Mouse (Mus musculus) CH12.LX (cell line): Measurements from ENCODE around the gene Lifr. TPM values are rescaled to one million over a fixed set of nuclear protein-coding genes. Genes with fewer than 3 reads are reported as not detected.

Source experiments
- DNase-seq: peaks from one replicate; pipeline ENCODE4 v3.0.0-alpha.2; 2013; ENCODE audit errors: extremely low read depth
- H3K27ac ChIP-seq: 2 replicates; pipeline ENCODE4 v1.5.1; 2012; ENCODE audit warnings: low read depth, mild to moderate bottlenecking, control low read depth, moderate library complexity; ENCODE audit not compliant: insufficient read depth
- H3K27me3 ChIP-seq: replicated peaks from 2 replicates; pipeline ENCODE3; 2012; ENCODE audit warnings: inconsistent platforms
- H3K36me3 ChIP-seq, 2 experiments: replicated peaks in 1 of 2; 2 replicates each; pipeline versions ENCODE3 to v1.6.1; 2012; ENCODE audit warnings: inconsistent platforms in 1 of 2, low read length in 1 of 2, mild to moderate bottlenecking in 1 of 2, mixed read lengths in 1 of 2, moderate library complexity in 1 of 2; ENCODE audit not compliant: control insufficient read depth in 1 of 2, insufficient read depth in 1 of 2
- H3K4me1 ChIP-seq, 2 experiments: 2 replicates each; pipeline ENCODE4 v1.6.1; 2012; ENCODE audit warnings: inconsistent platforms in 1 of 2, moderate library complexity in 1 of 2; ENCODE audit not compliant: insufficient read depth in 2 of 2, control insufficient read depth in 1 of 2
- H3K4me2 ChIP-seq: 2 replicates; pipeline ENCODE4 v1.6.1; 2012; ENCODE audit warnings: low read depth, mild to moderate bottlenecking, control low read depth; ENCODE audit not compliant: poor library complexity, insufficient read depth, severe bottlenecking
- H3K4me3 ChIP-seq, 3 experiments: fragments of 150-350 bp in 1 of 3; sonication (generic) in 1 of 3; replicated peaks in 1 of 3; 2 replicates each; pipeline versions ENCODE3 to v1.5.1; 2011 to 2012; ENCODE audit warnings: low read depth in 2 of 3, low read length in 2 of 3, mild to moderate bottlenecking in 2 of 3, moderate library complexity in 2 of 3, control low read depth in 1 of 3, improper control_type of control experiment in 1 of 3, inconsistent platforms in 1 of 3, mixed read lengths in 1 of 3; ENCODE audit not compliant: poor library complexity in 1 of 3
- H3K79me2 ChIP-seq: replicated peaks from 2 replicates; pipeline ENCODE4 v1.6.1; 2012; ENCODE audit warnings: mild to moderate bottlenecking, moderate library complexity; ENCODE audit not compliant: control insufficient read depth, poor library complexity, insufficient read depth, severe bottlenecking; ENCODE audit errors: extremely low read depth
- H3K9ac ChIP-seq: 2 replicates; pipeline ENCODE4 v1.6.1; 2012; ENCODE audit warnings: low read depth, mild to moderate bottlenecking, control low read depth, moderate library complexity; ENCODE audit not compliant: insufficient read depth
- H3K9me3 ChIP-seq: replicated peaks from 2 replicates; pipeline ENCODE3; 2012; ENCODE audit warnings: low read length, inconsistent platforms, mixed read lengths
- E2F4 ChIP-seq: IDR thresholded peaks from 2 replicates; pipeline ENCODE4 v1.6.1; 2011; ENCODE audit warnings: low read depth, low read length, improper control_type of control experiment; ENCODE audit not compliant: insufficient replicate concordance
- EP300 ChIP-seq: IDR thresholded peaks from 2 replicates; pipeline ENCODE4 v1.6.1; 2011; ENCODE audit warnings: low read length, improper control_type of control experiment
- ETS1 ChIP-seq: conservative IDR thresholded peaks from 2 replicates; pipeline ENCODE4 v1.6.1; 2012; ENCODE audit warnings: low read depth, mild to moderate bottlenecking, inconsistent platforms, low read length, improper control_type of control experiment, moderate library complexity
- GABPA ChIP-seq: IDR thresholded peaks from 2 replicates; pipeline ENCODE4 v1.6.1; 2012; ENCODE audit warnings: low read depth, low read length, improper control_type of control experiment, inconsistent platforms; ENCODE audit not compliant: insufficient replicate concordance
- HCFC1 ChIP-seq: IDR thresholded peaks from 2 replicates; pipeline ENCODE4 v1.6.1; 2012; ENCODE audit warnings: low read depth, mild to moderate bottlenecking, inconsistent platforms, low read length, improper control_type of control experiment
- IRF4 ChIP-seq: IDR thresholded peaks from 2 replicates; pipeline ENCODE4 v1.6.1; 2014; ENCODE audit warnings: low read depth, mild to moderate bottlenecking, inconsistent platforms, low read length, improper control_type of control experiment
- KAT2A ChIP-seq: IDR thresholded peaks from 2 replicates; pipeline ENCODE4 v1.6.1; 2012; ENCODE audit warnings: low read length, improper control_type of control experiment, inconsistent platforms; ENCODE audit not compliant: insufficient replicate concordance
- MAFK ChIP-seq: IDR thresholded peaks from 2 replicates; pipeline ENCODE4 v1.6.1; 2011; ENCODE audit warnings: low read length, improper control_type of control experiment; ENCODE audit not compliant: insufficient replicate concordance
- NELFE ChIP-seq: IDR thresholded peaks from 2 replicates; pipeline ENCODE4 v1.6.1; 2011; ENCODE audit warnings: low read depth, low read length, improper control_type of control experiment
- PAX5 ChIP-seq: IDR thresholded peaks from 2 replicates; pipeline ENCODE4 v1.6.1; 2012; ENCODE audit warnings: low read length, inconsistent platforms, mixed read lengths
- RCOR1 ChIP-seq: conservative IDR thresholded peaks from 2 replicates; pipeline ENCODE4 v1.6.1; 2012; ENCODE audit warnings: low read depth, mild to moderate bottlenecking, inconsistent platforms, low read length, improper control_type of control experiment
- SMC3 ChIP-seq: IDR thresholded peaks from 2 replicates; pipeline ENCODE4 v1.6.1; 2011; ENCODE audit warnings: low read depth, low read length, improper control_type of control experiment
- TBP ChIP-seq: conservative IDR thresholded peaks from 2 replicates; pipeline ENCODE4 v1.6.1; 2011; ENCODE audit warnings: low read depth, low read length, improper control_type of control experiment
- UBTF ChIP-seq: IDR thresholded peaks from 2 replicates; pipeline ENCODE4 v1.6.1; 2012; ENCODE audit warnings: low read depth, mild to moderate bottlenecking, inconsistent platforms, low read length, improper control_type of control experiment, moderate library complexity
- ZC3H11A ChIP-seq: IDR thresholded peaks from 2 replicates; pipeline ENCODE4 v1.6.1; 2012; ENCODE audit warnings: low read depth, mild to moderate bottlenecking, inconsistent platforms, low read length, improper control_type of control experiment
- ZKSCAN1 ChIP-seq: IDR thresholded peaks from 2 replicates; pipeline ENCODE4 v1.6.1; 2012; ENCODE audit warnings: low read depth, inconsistent platforms, low read length, improper control_type of control experiment, borderline replicate concordance
- dilution Hi-C: fragments of 300-500 bp; cut with MboI; formaldehyde crosslinking; loops from 2 replicates; pipeline ENCODE4 v1.14.3; 2020; ENCODE audit warnings: low sequenced_read_pairs; ENCODE audit not compliant: extremely low pct_unique_long_range_greater_than_20kb, extremely low pct_ligation_motif_present
- in situ Hi-C: fragments of 300-500 bp; cut with MboI; formaldehyde crosslinking; loops from 3 replicates; pipeline ENCODE4 v1.14.3; 2019; ENCODE audit warnings: low sequenced_read_pairs, low pct_ligation_motif_present, low pct_unique_long_range_greater_than_20kb, mixed read lengths
- polyA plus RNA-seq: library from polyadenylated mRNA; unstranded; fragments of >175 nt; gene quantifications from 2 replicates; pipeline ENCODE4 v1.2.1, GENCODE M21; 2012; ENCODE audit warnings: low read depth; ENCODE audit not compliant: insufficient read length
- total RNA-seq, 2 experiments: library from RNA; depleted of rRNA; stranded (reverse); fragments of 300-350 nt in 1 of 2; fragments of >200 nt in 1 of 2; gene quantifications; 2 replicates each; pipeline ENCODE4 v1.2.3; 2012 to 2014

The Lifr gene
- total and polyA plus RNA-seq, 3 experiments: 0.03 TPM; not detected in 2

GRCm38 (mm10) chr15:7197652-7198445 lies 107.4 kb downstream of the Lifr start:
- H3K9ac ChIP-seq: no peak overlapping the region
- no peak overlapping the region for H3K27ac ChIP-seq
- H3K4me2 ChIP-seq: no peak overlapping the region
- H3K4me3 ChIP-seq: no peak overlapping the region
- H3K4me1 ChIP-seq: no peaks in the 10 kb centered on the region
- dilution Hi-C loops: no loop called here
- H3K36me3 ChIP-seq: no peaks in the 10 kb centered on the region
- H3K27me3 ChIP-seq: peaks cover 90% of the 10 kb centered on the region
- in situ Hi-C loops: no loop called here
- TF ChIP-seq PAX5: no peak
- no peak for TF ChIP-seq IRF4
- no peak for TF ChIP-seq E2F4
- no peak for TF ChIP-seq ZC3H11A
- TF ChIP-seq GABPA: no peak
- TF ChIP-seq TBP: no peak
- no peak for TF ChIP-seq HCFC1
- no peak for TF ChIP-seq MAFK
- no peak for TF ChIP-seq NELFE
- no peak for TF ChIP-seq SMC3
- TF ChIP-seq ETS1: no peak
- no peak for TF ChIP-seq ZKSCAN1
- TF ChIP-seq EP300: no peak
- TF ChIP-seq UBTF: no peak
- H3K9me3 ChIP-seq: no peaks in the 10 kb centered on the region
- DNase-seq: no peak
- H3K79me2 ChIP-seq: no peaks in the 10 kb centered on the region

DNA sequence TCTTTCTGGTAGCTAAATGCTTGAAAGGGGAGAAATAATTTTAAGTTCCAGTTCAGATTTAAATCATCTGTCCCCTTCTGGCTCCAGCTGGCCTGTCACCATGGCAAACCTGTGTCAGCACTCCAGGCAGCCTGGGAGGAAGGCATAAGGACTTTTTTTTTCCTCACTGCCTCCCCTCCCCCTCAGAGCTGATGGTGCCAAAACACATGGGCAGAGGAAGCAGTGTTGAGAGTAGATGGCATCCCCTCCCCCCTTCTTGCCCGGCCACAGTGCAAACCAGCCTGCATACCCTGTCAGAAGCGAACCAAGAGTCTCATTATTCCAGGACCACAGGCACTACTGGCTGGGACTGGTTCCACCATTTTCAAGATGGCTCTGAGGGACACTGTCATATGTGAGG lies 108.4 kb downstream of the Lifr start:
- no peak overlapping the region for H3K9ac ChIP-seq
- H3K36me3 ChIP-seq: no peaks in the 10 kb centered on the region
- no peaks in the 10 kb centered on the region for H3K4me1 ChIP-seq
- no peak overlapping the region for H3K4me2 ChIP-seq
- H3K79me2 ChIP-seq: no peaks in the 10 kb centered on the region
- H3K27me3 ChIP-seq: peaks cover 92% of the 10 kb centered on the region
- H3K27ac ChIP-seq: no peak overlapping the region
- no peak for DNase-seq
- in situ Hi-C loops (no loop called here), dilution Hi-C loops (no loop called here)
- H3K9me3 ChIP-seq: no peaks in the 10 kb centered on the region
- TF ChIP-seq HCFC1: no peak
- TF ChIP-seq RCOR1: no peak
- TF ChIP-seq ZKSCAN1: no peak
- TF ChIP-seq EP300: no peak
- no peak for TF ChIP-seq KAT2A
- H3K4me3 ChIP-seq: no peak overlapping the region
